Mouse (Mus musculus) neural tube, embryonic 10.5 days (tissue): ENCODE measurements around the gene Znhit3.

ENCODE experiments used
- DNase-seq: peaks from one replicate; pipeline ENCODE4 v3.0.0-alpha.2; 2017; ENCODE audit warnings: low spot score; ENCODE audit errors: extremely low spot score

Znhit3 gene

DNA sequence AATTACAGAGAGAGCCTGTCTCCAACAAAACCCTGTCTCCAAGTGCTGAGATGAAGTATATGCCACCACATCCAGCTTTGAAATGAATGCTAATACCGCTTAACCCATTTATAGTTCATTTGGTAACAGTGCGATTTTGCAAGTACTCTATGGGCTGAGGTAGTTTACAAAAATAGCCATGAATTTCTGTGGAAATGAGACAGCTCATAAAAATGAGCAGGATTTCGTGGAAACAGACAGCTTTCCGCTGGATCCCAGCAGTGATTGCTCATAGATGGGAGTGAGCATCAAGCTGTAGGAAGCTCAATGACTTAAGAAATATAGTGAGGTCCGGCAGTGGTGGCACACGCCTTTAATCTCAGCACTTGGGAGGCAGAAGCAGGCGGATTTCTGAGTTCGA is 4.8 kb upstream of the Znhit3 start:
- no peak for DNase-seq

DNA sequence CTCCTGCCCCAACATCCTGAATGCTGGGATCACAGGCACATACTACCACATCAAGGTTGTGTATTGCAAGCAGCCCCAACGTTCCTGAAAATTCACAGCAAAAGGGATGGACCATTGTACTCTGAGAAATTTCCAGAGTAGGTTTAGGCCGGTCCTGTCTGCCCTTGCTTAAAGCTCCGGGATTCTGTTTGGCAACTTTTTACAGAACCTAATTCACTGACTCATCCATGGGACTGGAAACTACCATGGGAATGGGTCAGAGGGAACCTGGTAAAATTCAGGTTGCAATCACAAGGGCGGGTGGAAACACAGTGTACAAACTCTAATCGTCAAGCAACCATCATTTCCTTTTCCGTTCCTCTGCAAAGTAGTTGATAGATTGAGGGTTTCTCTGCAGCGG is 3.8 kb upstream of the Znhit3 start:
- no peak for DNase-seq

GRCm38 (mm10) chr11:84919276-84919675 is 3.1 kb upstream of the Znhit3 start:
- no peak for DNase-seq

GRCm38 (mm10) chr11:84918425-84918824 is 2.3 kb upstream of the Znhit3 start:
- peak; percentile 92 for DNase-seq

DNA sequence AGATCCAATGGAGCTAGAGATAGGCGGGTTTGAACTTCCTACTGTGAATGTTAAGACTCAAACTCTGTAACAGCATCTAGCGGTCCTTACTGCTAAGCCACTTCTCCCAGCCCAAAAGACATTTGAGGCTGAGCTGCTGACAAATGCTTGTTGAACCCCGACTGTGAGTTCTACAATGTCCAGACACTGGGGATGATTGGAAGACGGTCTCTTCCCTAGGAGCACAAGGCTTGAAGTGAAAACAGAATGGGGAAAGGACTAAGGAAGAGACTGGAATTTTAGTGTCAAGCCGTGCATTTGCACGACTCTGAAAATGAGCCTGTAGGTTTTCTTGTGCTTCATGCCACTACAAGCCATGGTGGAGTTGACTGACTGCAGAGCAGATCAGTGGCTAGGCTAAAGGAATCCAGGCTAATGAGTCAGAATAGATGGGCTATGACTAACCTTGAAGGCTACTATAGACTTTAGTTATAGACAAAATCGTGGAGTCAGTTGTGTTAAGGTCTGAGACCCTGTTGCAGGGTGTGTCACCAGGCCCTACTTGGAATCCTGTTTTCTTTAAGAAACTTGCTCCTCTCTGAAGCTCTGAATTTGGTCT is 636 bp upstream of the Znhit3 start:
- no peak for DNase-seq

GRCm38 (mm10) chr11:84914673-84915072 is 1.5 kb downstream of the Znhit3 start:
- DNase-seq, result no peak

DNA sequence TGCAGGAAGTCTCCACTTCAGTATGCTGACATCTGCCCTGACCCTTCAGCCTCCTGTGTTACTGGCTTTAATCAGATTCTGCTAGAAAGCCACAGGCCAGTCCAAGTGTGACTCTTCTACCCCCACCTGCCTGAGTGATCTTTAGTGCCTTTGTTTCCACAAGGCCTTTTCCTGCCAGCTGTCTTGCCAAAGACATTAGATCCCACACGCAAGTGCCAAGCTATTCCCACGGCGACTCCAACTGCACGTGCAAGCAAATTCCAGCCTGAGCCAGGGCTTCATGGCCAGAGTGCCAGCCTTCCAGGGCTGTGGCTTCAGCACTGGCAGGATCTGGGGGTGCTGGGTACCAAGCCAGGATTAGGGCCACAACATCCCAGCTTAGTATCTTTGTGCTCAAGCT is 5.8 kb downstream of the Znhit3 start:
- DNase-seq, result no peak

DNA sequence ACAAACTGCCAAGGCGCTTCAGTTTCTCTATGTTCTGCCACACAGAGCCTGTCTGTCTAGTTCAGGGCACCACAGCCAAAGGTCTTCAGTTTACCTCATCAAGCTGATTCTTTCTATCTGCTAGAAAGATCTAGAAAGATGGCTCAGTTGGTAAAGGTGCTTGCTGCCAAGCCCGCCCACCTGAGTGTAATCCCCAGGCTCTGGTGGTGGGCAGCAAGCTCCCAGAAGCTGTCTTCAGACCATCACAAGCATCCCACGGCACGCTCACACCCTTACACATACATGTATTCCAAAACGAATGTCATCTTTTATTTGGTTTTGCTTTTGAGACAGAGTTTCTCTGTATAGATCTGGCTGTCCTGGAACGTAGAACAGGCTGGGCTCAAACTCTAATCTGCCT is 7.7 kb downstream of the Znhit3 start:
- DNase-seq, result no peak

DNA sequence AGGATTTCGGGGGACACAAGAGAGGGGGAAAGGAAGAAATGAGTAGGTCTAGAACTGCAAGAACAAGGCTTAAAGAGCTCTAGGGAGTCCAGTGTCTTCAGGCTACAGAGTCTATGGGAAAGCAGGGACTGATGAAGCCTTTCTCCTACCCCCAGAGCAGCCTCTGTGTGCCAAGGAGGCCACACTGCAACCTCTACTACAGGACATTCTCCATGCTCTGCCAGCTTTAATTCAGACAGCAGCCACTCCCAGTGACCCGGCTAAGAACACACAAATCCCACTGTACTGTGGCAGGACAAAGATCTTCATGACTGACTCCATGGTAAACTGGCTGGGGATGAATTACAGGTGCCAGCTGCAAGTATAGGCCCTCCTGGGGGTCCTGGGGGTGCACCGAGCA is 9.1 kb downstream of the Znhit3 start:
- DNase-seq, result no peak

DNA sequence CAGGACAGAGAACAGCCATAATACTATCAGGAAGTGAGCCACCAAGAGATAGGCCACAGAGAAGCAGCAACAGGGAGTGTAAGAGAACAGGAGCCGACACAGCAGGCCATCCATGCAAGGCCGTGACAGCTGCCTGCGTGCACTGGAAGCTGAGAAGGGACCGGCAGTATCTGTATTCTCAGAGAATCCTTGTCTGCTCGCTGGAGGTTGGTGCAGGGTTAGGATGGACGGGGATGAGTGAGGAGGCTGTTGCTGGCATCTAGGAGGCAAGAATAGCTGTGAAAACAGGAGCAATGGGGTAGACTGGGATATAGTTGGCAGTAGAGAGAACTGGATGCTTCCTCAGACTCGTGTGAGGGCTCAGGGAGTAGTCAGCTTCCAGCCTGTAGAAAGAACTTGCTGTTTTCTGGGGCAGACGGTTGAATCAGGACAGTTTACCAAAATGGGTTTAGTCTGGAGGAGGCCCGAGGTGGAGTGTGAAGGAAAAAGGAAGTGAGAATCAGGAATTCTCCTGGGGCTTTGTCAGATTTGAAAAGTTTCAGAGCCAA is 11.5 kb downstream of the Znhit3 start:
- DNase-seq, result no peak

DNA sequence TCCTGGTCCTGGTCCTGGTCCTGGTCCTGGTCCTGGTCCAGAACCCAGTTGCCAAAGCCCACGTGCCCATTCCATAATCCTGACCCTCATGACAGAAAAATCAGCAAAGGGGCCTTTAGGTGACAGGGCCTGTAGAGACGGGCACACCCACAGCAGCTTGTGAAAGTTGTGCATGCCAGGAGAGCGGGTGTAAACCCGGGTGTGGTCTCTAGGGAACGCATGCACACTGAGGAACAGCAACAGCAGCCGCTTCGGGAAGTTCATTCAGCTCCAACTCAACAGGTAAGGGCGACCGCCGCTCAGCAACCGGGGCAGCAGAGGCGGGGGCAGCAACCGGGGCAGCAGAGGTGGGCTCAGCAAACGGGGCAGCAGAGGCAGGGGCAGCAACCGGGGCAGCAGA is 23.1 kb downstream of the Znhit3 start:
- no peak for DNase-seq

GRCm38 (mm10) chr11:84891705-84892104 is 24.5 kb downstream of the Znhit3 start:
- DNase-seq, result no peak

DNA sequence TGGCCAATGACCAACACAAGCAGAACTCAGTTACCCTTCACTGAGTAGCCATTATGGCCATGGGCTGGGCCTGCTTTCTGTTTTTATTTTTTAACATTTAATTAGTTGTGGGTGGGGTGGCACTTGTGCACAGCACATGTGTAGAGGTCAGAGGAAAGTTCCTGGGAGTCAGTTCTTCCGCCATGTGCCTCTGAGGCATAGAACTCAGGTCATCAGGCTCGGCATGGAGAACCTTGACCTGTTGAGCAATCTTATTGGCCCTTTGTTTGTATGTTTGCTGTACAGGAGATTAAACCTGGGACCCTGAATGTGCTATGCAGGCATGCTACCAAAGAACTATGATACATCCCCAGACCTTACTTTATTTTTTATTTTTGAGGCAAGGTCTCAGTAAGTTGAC is 26.7 kb downstream of the Znhit3 start:
- no peak for DNase-seq

DNA sequence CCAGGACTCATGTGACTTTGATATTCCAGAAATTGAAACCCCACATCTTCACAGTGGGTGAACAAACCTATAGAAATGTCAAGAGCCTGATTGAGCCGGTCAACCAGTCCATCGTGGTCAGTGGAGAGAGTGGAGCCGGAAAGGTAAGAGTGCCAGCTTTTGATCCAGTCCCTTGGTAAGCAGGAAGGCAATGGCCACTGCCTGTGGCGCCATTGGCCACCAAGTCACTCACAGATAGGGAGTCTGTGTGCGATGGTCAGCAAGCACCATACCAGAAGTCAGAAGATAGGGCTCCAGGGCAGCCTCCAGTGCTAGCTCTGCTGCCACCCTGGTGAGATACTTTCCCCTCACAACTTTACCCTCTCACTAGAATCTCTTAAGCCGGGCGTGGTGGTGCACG is 28.1 kb downstream of the Znhit3 start:
- DNase-seq, result no peak

- DNase-seq, result no peak
These were observed 29.2 kb downstream of the Znhit3 start for GRCm38 (mm10) chr11:84886767-84887511.

DNA sequence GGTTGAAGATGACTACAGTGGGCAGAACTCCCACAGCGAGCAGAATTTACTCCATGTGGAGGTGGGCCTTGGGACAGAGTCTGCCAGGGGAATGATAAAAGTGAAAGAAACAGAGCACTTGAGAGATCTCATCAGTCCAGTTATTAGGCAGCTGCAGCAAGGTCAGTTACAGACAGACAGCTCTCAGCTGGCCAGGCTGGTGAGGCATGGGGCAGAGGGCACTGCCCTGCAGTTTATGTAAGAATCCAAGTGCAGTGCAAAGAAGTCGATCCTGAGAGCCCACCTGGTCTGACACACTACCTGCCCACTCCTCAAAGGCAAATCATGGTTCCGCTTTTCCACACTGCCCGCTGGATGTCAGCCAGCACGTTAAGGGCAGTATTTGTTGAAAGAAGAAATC is 29.9 kb downstream of the Znhit3 start:
- DNase-seq, result no peak

DNA sequence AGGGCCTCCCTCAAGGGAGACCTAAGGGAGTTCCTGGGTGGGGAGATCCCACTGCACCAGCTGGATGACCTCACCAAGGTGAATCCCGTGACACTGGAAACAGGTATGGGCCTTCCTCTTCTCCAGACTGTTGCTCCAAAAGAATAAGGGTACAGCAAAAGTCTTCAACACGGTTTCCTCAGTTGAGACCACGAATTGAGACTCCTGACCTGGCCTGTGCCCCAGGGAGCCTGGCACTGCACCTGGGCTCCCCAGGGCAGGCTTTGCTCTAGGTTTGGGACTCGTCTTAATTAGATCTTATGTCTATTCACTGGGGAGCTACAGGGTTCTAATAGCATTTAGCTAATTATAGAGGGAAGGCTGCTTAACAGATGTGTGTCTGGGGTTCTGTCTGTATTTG is 30.9 kb downstream of the Znhit3 start:
- no peak for DNase-seq

DNA sequence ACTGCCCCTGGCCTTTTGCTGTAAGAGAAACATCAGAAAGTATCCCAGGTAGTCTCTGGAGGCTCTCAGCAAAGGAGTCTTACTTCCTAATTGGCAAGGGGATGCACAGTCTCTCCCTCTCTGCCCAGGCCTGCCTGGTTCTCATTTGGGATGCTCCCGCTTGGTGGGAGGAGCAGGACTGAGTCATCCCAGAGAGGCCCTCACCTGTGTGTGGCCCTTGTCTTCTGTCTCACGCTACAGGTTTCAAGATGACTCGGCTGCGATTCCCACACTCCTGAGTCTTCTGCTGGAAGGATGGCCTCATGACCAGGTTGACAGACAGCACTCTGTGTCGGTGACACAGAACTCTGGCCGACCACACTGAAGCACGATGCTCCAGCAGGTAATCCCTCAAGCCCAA is 33.8 kb downstream of the Znhit3 start:
- DNase-seq, result no peak

- DNase-seq, result no peak
These were observed 35.2 kb downstream of the Znhit3 start for GRCm38 (mm10) chr11:84880971-84881370.

- peak; percentile 78 for DNase-seq
These were observed 35.7 kb downstream of the Znhit3 start for GRCm38 (mm10) chr11:84880465-84880961.

DNA sequence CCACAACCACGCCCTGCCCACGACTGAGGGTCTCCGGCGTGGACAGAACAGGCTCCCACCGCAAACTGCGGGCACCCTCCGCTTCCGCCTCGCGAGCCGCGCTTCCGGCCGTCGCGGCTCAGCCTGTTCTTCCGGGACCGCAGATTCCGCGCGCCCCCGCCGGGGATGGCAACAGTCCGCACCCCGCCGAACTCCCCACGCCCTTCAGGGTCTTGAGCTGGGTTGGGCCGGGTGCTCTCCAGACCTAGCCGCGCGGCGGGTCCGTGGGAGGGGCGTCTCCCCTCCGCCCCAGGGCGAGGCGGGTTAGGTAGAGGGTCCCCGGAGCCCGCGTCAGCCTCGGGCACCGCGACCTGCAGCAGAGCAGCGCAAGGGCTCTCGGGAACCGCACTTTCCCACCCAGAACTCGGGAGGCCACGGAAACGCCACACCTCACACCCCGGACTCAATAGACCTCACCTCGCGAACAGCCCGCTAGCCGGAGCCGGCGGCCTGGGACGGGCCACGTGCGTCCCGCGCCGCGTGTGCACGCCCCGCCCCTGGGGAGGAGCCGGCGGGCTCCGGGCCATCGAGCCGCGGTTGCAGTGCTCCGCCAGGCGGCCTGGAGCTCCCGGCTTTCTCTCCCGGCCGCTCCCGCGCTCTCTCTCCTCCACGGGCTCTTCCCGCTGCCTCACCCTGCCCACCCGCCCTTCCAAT is 36.2 kb downstream of the Znhit3 start, which contains the start of the genes Myo19 and Pigw:
Gene Myo19, plus strand, starts transcription at position 377 of the 693 bp plus-strand sequence.
Gene Pigw, minus strand, starts transcription at position 514 of the 693 bp plus-strand sequence.
- peak; percentile 71 for DNase-seq
